ENCODE assay signal across 19 mouse cellular contexts in the genomic region with DNA sequence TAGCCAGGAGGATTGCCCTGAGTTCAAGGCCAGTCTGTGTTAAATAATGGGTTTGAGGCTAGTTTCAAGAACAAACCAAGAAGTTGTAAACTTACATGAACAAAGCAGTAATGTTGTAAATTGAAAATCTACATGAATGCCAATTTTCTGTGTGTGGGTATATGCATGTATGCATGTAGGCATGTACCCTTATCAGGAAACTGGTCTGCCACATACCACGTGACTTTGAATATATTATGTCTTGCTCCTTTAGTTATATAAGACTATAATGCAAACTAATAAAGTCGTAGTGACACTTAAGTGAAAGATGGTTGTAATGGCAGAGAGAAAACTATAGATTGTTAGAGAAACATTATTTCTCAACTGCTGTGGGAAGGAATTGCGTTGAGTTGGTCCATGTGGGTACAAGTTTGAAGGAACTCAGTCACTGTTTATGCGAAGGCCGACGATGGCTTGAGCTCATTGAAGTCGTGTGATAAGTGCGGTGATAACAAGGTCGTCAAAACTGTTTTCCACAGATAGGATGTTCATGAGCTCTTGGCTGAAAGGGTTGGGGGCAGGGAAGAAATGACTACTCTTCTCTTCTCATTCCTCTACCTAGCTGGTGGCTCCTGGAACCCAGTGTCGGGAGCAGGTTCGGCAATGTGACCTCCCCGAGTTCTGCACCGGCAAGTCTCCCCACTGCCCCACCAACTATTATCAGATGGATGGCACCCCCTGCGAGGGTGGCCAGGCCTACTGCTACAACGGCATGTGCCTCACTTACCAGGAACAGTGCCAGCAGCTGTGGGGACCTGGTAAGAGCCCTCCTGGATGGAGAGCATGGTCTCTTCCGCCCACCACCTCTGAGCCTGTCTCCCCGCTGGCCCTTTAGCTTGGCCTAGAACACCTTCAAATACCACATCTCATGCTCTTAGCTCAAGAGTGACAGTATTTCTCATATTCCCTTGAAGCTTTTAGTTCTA. TPM values are rescaled to one million over a fixed set of nuclear protein-coding genes. Genes with fewer than 3 reads are reported as not detected.
"Had no signal": no experiment of that assay in that cellular context is flagged by ENCODE, and none has a peak within 500 bp of the region (broad histone marks: within the 10 kb centered on the region; RNA-seq: fewer than 3 reads in every experiment).

No protein-coding gene starts in this region.

- H3K9me3 ChIP-seq: limb, embryonic 15.5 days; megakaryocyte, embryonic 14.5 days; midbrain, embryonic 12.5 days; neural tube, embryonic 12.5 days had no signal

- ATAC-seq: intestine, postnatal 0 days had no signal

- H3K4me2 ChIP-seq: limb, embryonic 15.5 days; lung, embryonic 14.5 days; midbrain, embryonic 12.5 days; neural tube, embryonic 12.5 days had no signal

- H3K27me3 ChIP-seq: limb, embryonic 15.5 days; midbrain, embryonic 12.5 days; neural tube, embryonic 12.5 days had no signal

- H3K27ac ChIP-seq: kidney, postnatal 0 days; limb, embryonic 15.5 days; macrophage; midbrain, embryonic 12.5 days; neural tube, embryonic 12.5 days had no signal

- DNase-seq: kidney, adult 9 months; kidney, postnatal 36 days; layer of hippocampus, adult 9-11 months; layer of hippocampus, postnatal 36 days; lung, embryonic 14.5 days; lung, postnatal 10 days; retina, postnatal 1 day; right cerebral cortex, postnatal 4 days; spleen, adult 18-20 months; thymus, adult 18-20 months; thymus, postnatal 14 days had no signal

- H3K4me3 ChIP-seq: limb, embryonic 15.5 days; megakaryocyte, embryonic 14.5 days; midbrain, embryonic 12.5 days; neural tube, embryonic 12.5 days had no signal

- H3K4me1 ChIP-seq: limb, embryonic 15.5 days; midbrain, embryonic 12.5 days; neural tube, embryonic 12.5 days had no signal

- H3K9ac ChIP-seq: limb, embryonic 15.5 days; lung, embryonic 14.5 days; midbrain, embryonic 12.5 days; neural tube, embryonic 12.5 days had no signal

RNA-seq across cellular contexts. Expression of a gene that starts 35.0 kb away (rescaled TPM):
- total RNA-seq: neutrophil, adult 5-6 weeks had no signal
- polyA plus RNA-seq: macrophage had no signal
